Mouse (Mus musculus): ENCODE results near the gene Exosc7. TPM values are rescaled to one million over a fixed set of nuclear protein-coding genes. Genes with fewer than 3 reads are reported as not detected.

Exosc7 gene
- 10 to 100 TPM; 41.0 to 52.4 (median 46.1) TPM for total RNA-seq (2022)

DNA sequence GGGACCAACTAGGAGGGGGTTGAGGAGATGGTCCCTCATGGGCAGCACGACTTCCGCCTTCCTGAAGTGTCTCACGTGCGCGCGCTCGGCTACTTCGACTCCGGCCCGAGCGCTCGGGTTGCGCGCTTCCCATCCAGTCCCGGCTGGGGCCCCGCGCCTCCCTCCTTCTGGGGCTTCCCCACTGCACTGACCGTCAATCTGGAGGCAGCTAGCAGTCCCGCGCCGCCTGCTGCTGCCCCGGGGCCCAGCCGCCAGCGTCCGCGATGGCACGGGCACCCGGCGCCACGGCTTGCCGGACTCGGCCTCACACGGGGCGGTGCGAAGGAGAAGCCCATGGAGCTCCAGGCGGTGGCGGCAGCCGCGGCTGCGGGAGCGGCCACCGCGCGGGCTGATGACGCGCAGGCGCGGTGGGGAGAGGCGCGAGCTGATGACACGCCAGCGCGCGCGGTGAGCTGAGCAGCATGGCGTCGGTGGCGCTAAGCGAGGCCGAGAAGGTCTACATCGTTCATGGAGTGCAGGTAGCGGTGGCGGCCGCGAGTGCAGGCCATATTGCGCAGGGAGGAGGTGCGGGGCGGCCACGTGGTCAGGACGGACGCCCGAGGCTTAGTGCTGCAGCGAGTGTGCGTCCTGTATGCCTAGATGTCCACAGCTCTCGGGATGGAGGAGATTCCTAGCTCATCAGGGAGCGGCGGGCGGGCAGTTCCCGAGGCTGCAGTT lies at the start of gene Exosc7, which contains the start of gene Zdhhc3:
Exosc7 (plus strand) TSS at position 411 of the 717 bp plus-strand sequence.
Zdhhc3 (minus strand) TSS at position 401 of the 717 bp plus-strand sequence.
- peak; percentile 81 to 85 for DNase-seq (ENCODE audit: low spot score in 2 of 2)

DNA sequence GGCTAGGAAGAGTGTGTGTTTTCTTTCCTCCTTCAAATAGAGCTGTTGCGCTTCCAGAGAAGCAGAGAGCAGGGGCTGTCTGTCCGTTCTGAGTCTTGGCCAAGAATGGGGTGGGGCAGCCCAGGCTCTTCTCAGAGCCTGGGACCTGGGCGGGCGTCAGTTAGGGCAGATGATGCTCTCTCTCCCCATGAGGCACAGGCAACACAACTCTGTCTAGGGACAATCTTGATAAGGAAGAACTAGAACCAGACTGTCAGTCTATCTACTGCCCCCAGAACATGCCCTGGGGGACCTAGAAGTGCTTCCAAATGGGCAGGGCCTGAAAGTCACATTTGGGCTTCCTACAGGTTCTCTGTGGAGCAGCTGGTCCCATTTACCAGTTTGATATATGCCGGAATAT lies 33.9 kb upstream of the Exosc7 start:
- no peak for DNase-seq (ENCODE audit: low spot score in 2 of 2)

DNA sequence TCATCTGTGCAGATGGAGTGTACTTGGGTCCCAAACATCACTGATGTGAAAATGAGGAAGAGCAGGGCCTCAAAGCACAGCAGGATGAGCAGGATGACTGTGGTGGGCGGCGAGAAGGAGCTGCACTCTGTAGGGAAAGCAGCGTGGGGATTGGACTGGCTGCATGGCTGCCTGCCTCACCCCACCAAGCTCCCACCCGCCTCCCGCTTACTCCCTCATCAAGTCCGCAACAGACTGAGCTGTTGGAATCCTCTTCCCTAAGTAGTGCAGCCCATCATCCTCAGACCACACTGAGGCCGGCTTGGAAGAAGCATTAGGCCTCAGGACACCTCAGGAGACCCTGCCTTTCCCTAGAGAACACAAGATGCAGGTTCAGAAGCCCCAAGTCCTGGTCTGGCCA lies 32.7 kb upstream of the Exosc7 start:
- no peak for DNase-seq (ENCODE audit: low spot score in 2 of 2)

DNA sequence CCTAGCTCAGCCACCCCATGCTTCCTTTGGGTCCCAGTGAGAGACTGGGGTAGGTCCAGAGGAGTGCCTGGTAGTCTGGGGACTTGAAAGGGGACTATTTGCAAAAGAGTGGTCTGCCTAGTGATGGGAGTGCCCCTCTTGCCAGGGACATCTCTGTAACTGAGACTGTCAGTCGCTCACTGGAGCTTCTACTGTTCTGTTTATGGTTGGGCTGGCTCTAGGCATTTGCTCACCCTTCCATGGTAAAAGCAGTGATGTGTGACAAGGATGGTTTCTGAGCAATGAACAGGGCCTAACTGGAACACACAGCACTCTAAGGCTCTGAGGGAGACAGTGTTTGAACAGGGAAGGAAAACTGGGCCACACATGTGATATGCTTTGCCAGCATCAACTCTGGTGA lies 32.2 kb upstream of the Exosc7 start:
- DNase-seq (ENCODE audit: low spot score in 2 of 2): no peak

GRCm38 (mm10) chr9:123085373-123085772 lies 27.6 kb upstream of the Exosc7 start:
- no peak for DNase-seq (ENCODE audit: low spot score in 2 of 2)

DNA sequence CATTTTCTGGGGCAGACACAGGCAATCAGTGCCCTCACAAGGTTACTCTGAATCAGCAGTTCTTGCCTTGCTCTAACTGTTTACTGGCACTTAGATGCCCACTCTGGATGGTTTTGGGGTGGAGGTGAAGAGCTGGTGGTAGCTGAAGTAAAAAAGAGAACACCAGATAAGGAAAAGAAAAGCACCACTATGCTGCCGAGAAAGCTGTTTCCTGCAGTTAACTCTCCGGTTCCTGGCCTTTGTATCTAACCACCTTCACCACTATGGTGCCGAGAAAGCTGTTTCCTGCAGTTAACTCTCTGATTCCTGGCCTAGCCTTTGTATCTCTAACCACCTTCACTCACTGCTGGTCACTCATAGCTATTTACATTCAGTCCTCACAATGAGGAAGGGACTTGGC lies 25.5 kb upstream of the Exosc7 start:
- DNase-seq (ENCODE audit: low spot score in 2 of 2): no peak

DNA sequence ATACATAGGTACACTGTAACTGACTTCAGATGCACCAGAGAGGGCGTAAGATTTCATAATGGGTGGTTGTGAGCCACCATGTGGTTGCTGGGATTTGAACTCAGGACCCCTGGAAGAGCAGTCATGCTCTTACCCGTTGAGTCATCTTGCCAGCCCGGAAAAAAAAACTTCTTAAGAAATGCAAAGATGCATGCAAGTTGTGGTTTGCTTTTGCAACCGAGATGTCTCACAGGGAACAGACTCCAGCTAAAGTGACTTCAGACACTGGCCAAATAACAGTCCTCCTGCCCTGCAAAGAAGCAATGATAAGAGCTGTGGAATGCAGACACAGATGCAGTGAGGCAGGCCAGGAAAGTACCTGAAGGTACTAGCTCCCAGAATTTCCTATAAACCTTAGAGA lies 22.2 kb upstream of the Exosc7 start:
- DNase-seq (ENCODE audit: low spot score in 2 of 2): no peak

DNA sequence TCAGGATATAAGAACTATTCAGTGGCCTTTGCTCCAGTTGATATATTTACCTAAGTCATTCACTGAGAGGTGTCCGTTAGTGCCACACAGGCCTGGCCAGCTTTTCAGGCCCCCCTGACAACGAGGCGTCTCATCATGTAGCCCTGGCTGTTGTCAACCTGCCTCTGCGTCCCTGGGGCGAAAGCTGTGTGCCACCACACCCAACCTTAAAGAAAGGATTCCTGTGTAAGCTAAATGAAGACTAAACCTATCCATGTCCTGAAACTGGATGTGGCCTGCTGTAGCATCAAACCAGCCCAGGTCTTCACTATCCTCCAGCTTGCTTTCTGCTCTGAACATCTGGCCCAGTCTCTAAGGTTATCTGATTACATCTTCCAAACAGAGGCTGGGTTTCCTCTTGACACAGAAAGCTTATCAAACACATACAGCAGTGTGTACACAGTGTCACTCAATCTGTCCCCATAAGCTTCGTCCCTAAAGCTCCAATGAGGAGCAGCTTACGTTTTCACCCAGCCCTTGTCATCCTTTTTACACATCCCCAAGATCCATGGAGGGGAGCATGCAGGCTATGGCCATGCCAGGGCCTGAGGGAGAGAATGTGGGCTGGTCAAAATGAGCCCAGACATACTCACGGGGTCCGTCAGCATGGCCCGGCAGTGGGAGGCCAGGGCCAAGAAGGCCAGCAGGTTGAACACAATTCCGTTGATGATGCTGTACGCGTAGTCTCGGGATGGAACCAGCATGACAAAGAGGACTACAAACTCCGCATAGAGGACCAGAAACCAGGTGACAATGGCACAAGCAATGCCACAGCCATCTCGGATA lies 13.2 kb upstream of the Exosc7 start:
- no peak for DNase-seq (ENCODE audit: low spot score in 2 of 2)

DNA sequence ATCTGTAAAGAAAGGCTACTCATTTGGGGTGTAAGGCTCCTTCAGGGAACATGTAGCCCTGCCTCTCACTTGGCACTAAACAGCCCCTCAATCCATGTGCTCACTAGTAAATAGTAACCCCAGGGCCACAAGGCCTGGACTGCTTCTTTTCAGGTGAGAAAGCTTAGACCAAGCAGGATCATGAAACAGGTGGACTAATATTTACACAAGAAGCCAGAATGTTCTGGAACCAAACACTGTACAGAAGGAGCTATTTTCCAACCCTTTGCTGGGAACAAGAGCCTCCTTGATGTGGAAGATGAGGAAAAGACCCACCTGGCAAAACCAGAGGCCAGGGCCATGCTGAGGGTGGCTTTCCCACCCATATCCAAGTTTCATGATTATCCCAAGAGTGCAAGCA lies 9.6 kb upstream of the Exosc7 start:
- DNase-seq (ENCODE audit: low spot score in 2 of 2): no peak

DNA sequence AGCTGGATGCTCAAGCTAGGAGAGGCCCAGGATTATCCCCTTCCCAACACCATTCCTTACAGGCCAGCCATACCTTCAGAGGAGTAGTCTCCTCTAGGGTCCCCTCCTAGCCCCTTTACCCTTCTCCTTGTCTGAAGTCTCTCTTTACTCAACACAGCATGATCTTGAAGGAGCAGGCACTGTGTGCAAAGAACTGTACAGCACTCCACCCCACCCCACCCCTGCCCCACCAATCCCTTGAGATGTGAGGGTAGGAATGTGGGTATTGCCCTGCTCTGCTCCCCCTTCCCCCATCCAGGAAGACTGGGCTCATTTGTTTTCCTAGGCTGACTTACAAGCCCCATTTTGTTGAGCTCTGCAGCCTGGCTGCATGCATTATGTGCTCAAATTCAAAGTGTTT lies 8.7 kb upstream of the Exosc7 start:
- no peak for DNase-seq (ENCODE audit: low spot score in 2 of 2)

DNA sequence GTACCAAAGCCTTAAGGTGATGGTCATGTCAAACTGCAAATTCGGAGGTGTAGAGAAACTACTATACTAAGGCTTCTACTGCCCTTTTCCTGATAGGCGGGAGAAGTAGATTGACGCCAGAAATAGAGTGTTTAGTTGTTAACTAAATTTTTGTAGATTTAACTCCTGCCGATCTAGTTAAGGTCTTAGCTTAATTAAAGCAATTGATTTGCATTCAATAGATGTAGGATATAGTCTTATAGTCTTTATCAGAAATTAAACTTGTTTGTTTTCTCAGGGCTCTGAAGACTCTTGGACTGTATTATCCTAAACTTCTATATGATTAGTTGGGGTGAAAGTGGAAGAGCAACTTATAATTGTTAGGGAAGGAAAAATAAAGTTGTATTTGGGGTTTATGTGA lies 5.8 kb upstream of the Exosc7 start:
- DNase-seq (ENCODE audit: low spot score in 2 of 2): no peak

DNA sequence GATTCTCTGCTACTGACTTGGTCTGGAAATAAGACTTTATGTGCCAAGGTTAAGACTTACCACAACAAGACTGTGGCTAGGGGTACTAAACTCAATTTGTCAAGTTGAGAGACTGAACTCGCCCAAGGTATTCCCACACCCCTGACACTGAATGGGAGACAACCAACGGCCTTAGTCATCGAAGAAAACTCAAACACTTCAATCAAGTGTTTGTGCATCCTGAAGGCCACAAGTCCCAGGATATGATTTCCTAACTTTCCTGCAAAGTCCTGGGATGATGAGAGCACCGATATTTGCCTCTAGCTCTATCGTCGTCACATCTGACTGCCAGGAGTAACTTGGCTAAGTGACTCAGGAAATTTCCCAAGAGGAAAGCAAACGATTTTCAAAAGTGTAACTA lies 3.8 kb upstream of the Exosc7 start:
- no peak for DNase-seq (ENCODE audit: low spot score in 2 of 2)

DNA sequence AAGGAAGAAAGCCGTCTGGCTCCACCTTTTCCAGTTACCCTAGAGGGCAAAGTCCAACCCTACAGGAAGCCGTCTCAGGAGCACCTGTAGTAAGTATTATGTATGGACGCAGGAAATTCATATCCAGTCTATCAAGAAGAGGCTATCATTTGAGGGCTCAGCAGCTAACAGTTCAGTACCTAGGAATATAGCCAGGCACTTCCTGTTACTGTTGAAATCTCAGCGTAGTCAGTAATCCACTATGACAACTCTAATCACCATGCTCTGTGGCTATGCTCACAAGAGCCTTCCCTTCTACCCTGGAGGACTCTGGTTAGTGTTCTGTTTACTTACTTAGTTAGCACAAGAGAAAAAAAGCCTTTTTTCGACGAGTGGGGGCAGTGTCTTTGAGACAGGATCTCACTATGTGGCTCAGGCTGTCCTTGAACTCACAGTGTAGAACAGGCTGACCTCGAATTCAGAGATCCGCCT lies 1.2 kb upstream of the Exosc7 start:
- DNase-seq (ENCODE audit: low spot score in 2 of 2): no peak

- no peak for DNase-seq (ENCODE audit: low spot score in 2 of 2)
Observed at GRCm38 (mm10) chr9:123113931-123114330, 916 bp downstream of the Exosc7 start.

- no peak for DNase-seq (ENCODE audit: low spot score in 2 of 2)
Observed at GRCm38 (mm10) chr9:123115566-123115965, 2.6 kb downstream of the Exosc7 start.

- DNase-seq (ENCODE audit: low spot score in 2 of 2): no peak
Observed at GRCm38 (mm10) chr9:123123017-123123416, 10.0 kb downstream of the Exosc7 start.

DNA sequence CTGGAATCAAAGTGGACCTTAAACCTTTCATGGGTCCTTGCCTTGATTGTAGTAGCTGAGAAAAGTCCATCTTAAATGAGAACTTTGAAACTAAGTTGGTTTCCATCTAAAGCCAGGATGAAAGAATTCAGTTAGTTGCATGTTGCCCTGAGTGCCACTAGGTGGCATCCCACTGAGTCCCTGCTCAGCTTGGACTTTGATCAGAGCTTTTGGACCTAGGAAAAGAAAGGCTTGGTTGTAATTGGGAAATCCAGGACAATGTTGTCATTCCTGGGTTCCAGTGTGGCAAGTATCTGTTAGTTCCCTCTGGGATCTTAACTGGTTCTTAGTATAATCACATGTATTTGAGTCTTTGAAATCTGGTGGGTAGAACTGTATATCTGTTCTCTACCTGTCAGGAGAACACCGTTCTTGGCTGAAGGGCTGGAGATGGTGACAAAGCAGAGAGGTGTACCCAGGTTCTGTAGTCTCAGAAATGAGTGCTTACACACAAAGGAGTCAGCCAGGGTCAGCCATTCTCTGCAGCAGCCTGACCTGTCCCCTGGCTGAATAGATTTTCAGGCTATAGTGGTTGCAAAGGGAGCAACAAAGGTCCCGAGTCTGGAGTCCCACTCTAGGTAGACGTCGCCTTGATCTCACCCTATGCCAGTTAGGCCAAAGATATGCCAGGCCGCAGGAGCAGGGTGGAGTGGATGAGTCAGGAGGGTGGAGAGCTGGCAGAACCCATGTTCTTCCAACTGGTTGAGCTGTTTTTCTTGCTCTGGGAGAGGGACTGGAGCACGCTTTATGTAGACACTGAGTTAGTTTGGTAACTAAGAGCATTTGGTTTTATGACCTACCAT lies 10.8 kb downstream of the Exosc7 start:
- no peak for DNase-seq (ENCODE audit: low spot score in 2 of 2)

GRCm38 (mm10) chr9:123124413-123124981 lies 11.5 kb downstream of the Exosc7 start:
- no peak for DNase-seq (ENCODE audit: low spot score in 2 of 2)

- DNase-seq (ENCODE audit: low spot score in 2 of 2): no peak
Observed at GRCm38 (mm10) chr9:123127663-123128062, 14.6 kb downstream of the Exosc7 start.

- DNase-seq (ENCODE audit: low spot score in 2 of 2): no peak
Observed at GRCm38 (mm10) chr9:123132994-123133393, 20.0 kb downstream of the Exosc7 start.

DNA sequence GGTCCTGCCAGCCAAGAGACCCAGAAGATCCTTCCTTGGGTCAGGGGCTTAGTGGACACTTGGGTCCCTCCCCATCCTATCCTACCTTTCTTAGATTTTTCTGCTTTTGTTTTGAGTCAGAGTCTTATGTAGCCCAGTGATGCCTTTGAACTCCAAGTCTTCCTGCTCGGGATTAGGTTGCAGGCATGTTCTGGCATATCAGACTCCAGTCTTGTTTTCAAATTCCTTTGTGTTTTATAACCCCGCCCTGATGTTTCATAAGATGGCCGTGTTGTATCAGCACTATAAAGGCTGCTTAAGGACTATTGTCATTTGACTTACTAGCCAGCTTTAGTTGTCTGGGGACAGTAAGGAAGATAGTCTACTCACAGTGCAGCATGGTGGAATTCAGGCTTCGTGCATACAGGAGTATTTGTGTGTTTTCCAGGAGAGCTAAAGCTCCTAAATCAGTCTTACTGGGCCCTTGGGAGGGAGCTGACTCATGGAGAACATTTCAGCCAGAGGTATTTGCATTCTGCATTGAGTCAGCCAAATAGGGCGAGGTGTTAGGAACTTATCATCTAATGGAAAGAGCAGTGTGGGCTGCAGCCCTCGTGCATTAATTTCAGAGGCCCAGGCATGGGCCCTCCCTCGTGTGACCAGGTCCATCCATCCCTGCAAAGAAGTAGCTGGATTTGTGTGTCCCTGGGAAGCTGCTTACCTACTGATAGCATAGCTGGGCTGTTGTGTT lies 24.1 kb downstream of the Exosc7 start:
- DNase-seq (ENCODE audit: low spot score in 2 of 2): no peak
